Mouse (Mus musculus): ENCODE measurements at regions not wholly inside any gene's neighbourhood (a gene's known extent, or its start where the extent isn't known, plus 50 kb on each side); places are given as distances from the start of the nearest gene placed in this dataset.

DNA sequence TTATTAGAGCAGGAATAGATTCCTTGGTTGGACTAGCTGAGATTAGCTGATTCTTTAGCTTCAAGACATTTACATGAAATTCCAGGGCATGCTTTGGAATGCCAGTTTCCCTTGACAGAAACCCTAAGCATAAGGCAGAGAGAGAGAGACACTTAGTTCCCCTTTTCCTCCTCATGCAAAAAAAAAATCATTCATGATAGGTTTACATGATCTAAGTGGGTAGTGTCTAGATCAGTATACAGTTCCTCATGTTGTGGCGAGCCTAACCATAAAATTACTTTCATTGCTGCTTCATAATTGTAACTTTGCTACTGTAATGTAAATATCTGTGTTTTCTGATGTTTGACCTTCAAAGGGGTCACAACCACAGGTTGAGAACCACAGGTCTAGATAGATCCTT lies 154.3 kb upstream of the Pkn2 start:
- Histone ChIP-seq H3K4me2 (replicated peaks) (no peak overlapping the region), H3K4me1 (no peaks in the 10 kb centered on the region), H3K9me3 (replicated peaks) (no peaks in the 10 kb centered on the region), H3K27ac (no peak overlapping the region), H3K36me3 (no peaks in the 10 kb centered on the region), H3K27me3 (no peaks in the 10 kb centered on the region), H3K9ac (no peak overlapping the region), H3K4me3 (no peak overlapping the region)
- ATAC-seq (ENCODE audit: low FRiP score), result no peak
- 97% methylated on average over 1 of the region's 1 CpGs for WGBS

DNA sequence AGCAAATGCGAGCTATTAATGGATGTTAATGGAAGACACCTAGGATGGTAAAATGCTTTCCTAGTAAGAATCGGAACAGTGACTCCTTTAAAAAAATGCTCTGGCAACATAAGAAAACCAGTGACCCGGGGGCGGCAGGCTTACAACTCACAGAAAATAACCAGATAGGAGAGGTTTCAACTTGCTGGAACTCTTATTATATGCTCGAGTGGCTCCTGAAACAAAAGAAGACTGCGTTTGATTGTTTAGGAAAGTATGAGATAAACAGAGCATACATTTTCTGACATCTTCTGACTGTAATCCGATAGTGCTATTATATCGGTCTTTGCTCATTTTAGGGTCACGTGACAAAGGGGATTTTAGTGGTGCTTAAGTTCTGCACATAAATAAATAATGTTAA lies 152.8 kb upstream of the Pkn2 start:
- ATAC-seq (ENCODE audit: low FRiP score), result no peak
- Histone ChIP-seq H3K27me3 (no peaks in the 10 kb centered on the region), H3K27ac (no peak overlapping the region), H3K36me3 (no peaks in the 10 kb centered on the region), H3K9me3 (replicated peaks) (no peaks in the 10 kb centered on the region), H3K9ac (no peak overlapping the region), H3K4me2 (replicated peaks) (no peak overlapping the region), H3K4me3 (no peak overlapping the region), H3K4me1 (no peaks in the 10 kb centered on the region)
- 83% methylated on average over 9 of the region's 9 CpGs for WGBS

DNA sequence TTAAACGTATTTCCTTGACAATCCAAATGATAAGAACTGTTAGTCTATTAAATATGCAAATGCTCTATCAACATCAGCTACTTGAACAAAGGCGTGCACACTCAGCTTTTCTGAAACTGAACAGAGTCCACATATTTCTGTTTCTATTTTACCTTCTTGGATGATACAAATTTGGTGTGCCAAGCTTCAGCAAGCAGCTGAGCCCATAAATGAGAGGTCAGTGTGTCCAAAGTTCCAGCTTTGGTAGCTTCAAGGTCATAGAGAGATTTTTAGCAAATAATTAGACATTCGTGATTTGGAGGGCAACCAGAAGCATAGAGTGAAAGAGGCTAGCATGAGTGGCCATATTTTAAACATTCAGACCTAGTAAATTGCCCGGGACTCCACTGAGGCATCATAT lies 140.7 kb upstream of the Pkn2 start:
- Histone ChIP-seq H3K4me3 (no peak overlapping the region), H3K27ac (no peak overlapping the region), H3K9me3 (replicated peaks) (no peaks in the 10 kb centered on the region), H3K36me3 (no peaks in the 10 kb centered on the region), H3K4me2 (replicated peaks) (no peak overlapping the region), H3K4me1 (no peaks in the 10 kb centered on the region), H3K27me3 (no peaks in the 10 kb centered on the region), H3K9ac (no peak overlapping the region)
- ATAC-seq (ENCODE audit: low FRiP score), result no peak
- WGBS, result 79% methylated on average over 4 of the region's 4 CpGs

GRCm38 (mm10) chr3:143021159-143021871 lies 139.5 kb upstream of the Pkn2 start:
- 88% methylated on average over 11 of the region's 11 CpGs for WGBS

GRCm38 (mm10) chr3:143017480-143017879 lies 135.7 kb upstream of the Pkn2 start:
- Histone ChIP-seq H3K27me3 (no peaks in the 10 kb centered on the region), H3K4me2 (replicated peaks) (no peak overlapping the region), H3K9me3 (replicated peaks) (no peaks in the 10 kb centered on the region), H3K9ac (no peak overlapping the region), H3K4me1 (no peaks in the 10 kb centered on the region), H3K4me3 (no peak overlapping the region), H3K27ac (no peak overlapping the region), H3K36me3 (no peaks in the 10 kb centered on the region)
- no peak for ATAC-seq (ENCODE audit: low FRiP score)
- WGBS, result 86% methylated on average over 4 of the region's 4 CpGs

More at GRCm38 (mm10) chr3:143021159-143021871, 139.5 kb upstream of the Pkn2 start:
- no peak for ATAC-seq (ENCODE audit: low FRiP score)
- H3K27ac ChIP-seq, result no peak overlapping the region
- no peak overlapping the region for H3K4me2 ChIP-seq (replicated peaks)
- H3K27me3 ChIP-seq, result no peaks in the 10 kb centered on the region
- no peaks in the 10 kb centered on the region for H3K36me3 ChIP-seq
- H3K9me3 ChIP-seq (replicated peaks), result no peaks in the 10 kb centered on the region
- no peak overlapping the region for H3K4me3 ChIP-seq
- H3K9ac ChIP-seq, result no peak overlapping the region
- no peaks in the 10 kb centered on the region for H3K4me1 ChIP-seq

GRCm38 (mm10) chr3:143016758-143017157 lies 135.0 kb upstream of the Pkn2 start:
- H3K4me1 ChIP-seq, result no peaks in the 10 kb centered on the region
- ATAC-seq (ENCODE audit: low FRiP score), result no peak
- no peak overlapping the region for H3K27ac ChIP-seq
- H3K9me3 ChIP-seq (replicated peaks), result no peaks in the 10 kb centered on the region
- H3K4me2 ChIP-seq (replicated peaks), result no peak overlapping the region
- no peaks in the 10 kb centered on the region for H3K36me3 ChIP-seq
- H3K27me3 ChIP-seq, result no peaks in the 10 kb centered on the region
- H3K4me3 ChIP-seq, result no peak overlapping the region
- 90% methylated on average over 5 of the region's 5 CpGs for WGBS
- H3K9ac ChIP-seq, result no peak overlapping the region

GRCm38 (mm10) chr3:143014421-143014820 lies 132.6 kb upstream of the Pkn2 start:
- Histone ChIP-seq H3K4me1 (no peaks in the 10 kb centered on the region), H3K4me2 (replicated peaks) (no peak overlapping the region), H3K36me3 (no peaks in the 10 kb centered on the region), H3K9ac (no peak overlapping the region), H3K27me3 (no peaks in the 10 kb centered on the region), H3K27ac (no peak overlapping the region), H3K9me3 (replicated peaks) (no peaks in the 10 kb centered on the region), H3K4me3 (no peak overlapping the region)
- ATAC-seq (ENCODE audit: low FRiP score), result no peak
- WGBS, result 82% methylated on average over 4 of the region's 4 CpGs

GRCm38 (mm10) chr3:143007047-143007446 lies 125.2 kb upstream of the Pkn2 start:
- 83% methylated on average over 3 of the region's 3 CpGs for WGBS

GRCm38 (mm10) chr3:143001952-143002351 lies 120.1 kb upstream of the Pkn2 start:
- no peak for ATAC-seq (ENCODE audit: low FRiP score)
- WGBS, result 47% methylated on average over 5 of the region's 5 CpGs
- Histone ChIP-seq H3K36me3 (no peaks in the 10 kb centered on the region), H3K4me3 (no peak overlapping the region), H3K9me3 (replicated peaks) (no peaks in the 10 kb centered on the region), H3K4me2 (replicated peaks) (no peak overlapping the region), H3K27ac (no peak overlapping the region), H3K27me3 (no peaks in the 10 kb centered on the region), H3K9ac (no peak overlapping the region), H3K4me1 (no peaks in the 10 kb centered on the region)

More at GRCm38 (mm10) chr3:143007047-143007446, 125.2 kb upstream of the Pkn2 start:
- H3K36me3 ChIP-seq, result no peaks in the 10 kb centered on the region
- no peak overlapping the region for H3K9ac ChIP-seq
- no peak overlapping the region for H3K4me2 ChIP-seq (replicated peaks)
- H3K27ac ChIP-seq, result no peak overlapping the region
- no peaks in the 10 kb centered on the region for H3K27me3 ChIP-seq
- ATAC-seq (ENCODE audit: low FRiP score), result no peak
- H3K4me1 ChIP-seq, result no peaks in the 10 kb centered on the region
- H3K9me3 ChIP-seq (replicated peaks), result no peaks in the 10 kb centered on the region
- H3K4me3 ChIP-seq, result no peak overlapping the region

- 59% methylated on average over 3 of the region's 3 CpGs for WGBS
- H3K4me2 ChIP-seq (replicated peaks), result no peak overlapping the region
Observed at GRCm38 (mm10) chr3:142995981-142996743, 114.4 kb upstream of the Pkn2 start.

GRCm38 (mm10) chr3:142984547-142984946 lies 102.7 kb upstream of the Pkn2 start:
- no peak overlapping the region for H3K4me2 ChIP-seq (replicated peaks)
- peaks cover 5% of the 10 kb centered on the region; the same call in 1 of the 2 replicates for H3K9me3 ChIP-seq (replicated peaks)
- H3K4me3 ChIP-seq, result no peak overlapping the region
- ATAC-seq (ENCODE audit: low FRiP score), result no peak
- H3K27me3 ChIP-seq, result no peaks in the 10 kb centered on the region
- H3K36me3 ChIP-seq, result no peaks in the 10 kb centered on the region
- no peak overlapping the region for H3K9ac ChIP-seq
- no peaks in the 10 kb centered on the region for H3K4me1 ChIP-seq
- WGBS, result 92% methylated on average over 5 of the region's 5 CpGs
- H3K27ac ChIP-seq, result no peak overlapping the region

More at GRCm38 (mm10) chr3:142995981-142996743, 114.4 kb upstream of the Pkn2 start:
- Histone ChIP-seq H3K9me3 (replicated peaks) (no peaks in the 10 kb centered on the region), H3K27me3 (no peaks in the 10 kb centered on the region), H3K4me3 (no peak overlapping the region), H3K27ac (no peak overlapping the region), H3K4me1 (no peaks in the 10 kb centered on the region), H3K9ac (no peak overlapping the region), H3K36me3 (no peaks in the 10 kb centered on the region)
- no peak for ATAC-seq (ENCODE audit: low FRiP score)

GRCm38 (mm10) chr3:142981221-142981620 lies 99.4 kb upstream of the Pkn2 start:
- no peak overlapping the region for H3K4me3 ChIP-seq
- H3K4me2 ChIP-seq (replicated peaks), result no peak overlapping the region
- WGBS, result 76% methylated on average over 3 of the region's 3 CpGs
- no peaks in the 10 kb centered on the region for H3K27me3 ChIP-seq
- H3K36me3 ChIP-seq, result no peaks in the 10 kb centered on the region
- H3K9ac ChIP-seq, result no peak overlapping the region
- no peak overlapping the region for H3K27ac ChIP-seq
- ATAC-seq (ENCODE audit: low FRiP score), result no peak
- no peaks in the 10 kb centered on the region for H3K4me1 ChIP-seq
- H3K9me3 ChIP-seq (replicated peaks), result no peaks in the 10 kb centered on the region

- Histone ChIP-seq H3K9ac (no peak overlapping the region), H3K27me3 (no peaks in the 10 kb centered on the region), H3K36me3 (no peaks in the 10 kb centered on the region), H3K9me3 (replicated peaks) (no peaks in the 10 kb centered on the region), H3K4me2 (replicated peaks) (no peak overlapping the region), H3K4me1 (no peaks in the 10 kb centered on the region), H3K27ac (no peak overlapping the region), H3K4me3 (no peak overlapping the region)
- 21% methylated on average over 4 of the region's 4 CpGs for WGBS
- no peak for ATAC-seq (ENCODE audit: low FRiP score)
Observed at GRCm38 (mm10) chr3:142979161-142979560, 97.4 kb upstream of the Pkn2 start.

Measured in hindbrain, embryonic 12.5 days (tissue).